Mouse (Mus musculus) ovary, postnatal 36 days (tissue): ENCODE results near the gene Hcn2.

Source experiments
- DNase-seq: peaks from one replicate; pipeline ENCODE4 v3.0.0; 2022; ENCODE audit warnings: low spot score, mixed read lengths

Hcn2 gene

GRCm38 (mm10) chr10:79716254-79716987 is at the start of gene Hcn2:
TSS of gene Hcn2 (plus strand) at chr10:79716634.
- DNase-seq = peak; percentile 37

GRCm38 (mm10) chr10:79668076-79668475 is 48.4 kb upstream of the Hcn2 start:
- no peak for DNase-seq

DNA sequence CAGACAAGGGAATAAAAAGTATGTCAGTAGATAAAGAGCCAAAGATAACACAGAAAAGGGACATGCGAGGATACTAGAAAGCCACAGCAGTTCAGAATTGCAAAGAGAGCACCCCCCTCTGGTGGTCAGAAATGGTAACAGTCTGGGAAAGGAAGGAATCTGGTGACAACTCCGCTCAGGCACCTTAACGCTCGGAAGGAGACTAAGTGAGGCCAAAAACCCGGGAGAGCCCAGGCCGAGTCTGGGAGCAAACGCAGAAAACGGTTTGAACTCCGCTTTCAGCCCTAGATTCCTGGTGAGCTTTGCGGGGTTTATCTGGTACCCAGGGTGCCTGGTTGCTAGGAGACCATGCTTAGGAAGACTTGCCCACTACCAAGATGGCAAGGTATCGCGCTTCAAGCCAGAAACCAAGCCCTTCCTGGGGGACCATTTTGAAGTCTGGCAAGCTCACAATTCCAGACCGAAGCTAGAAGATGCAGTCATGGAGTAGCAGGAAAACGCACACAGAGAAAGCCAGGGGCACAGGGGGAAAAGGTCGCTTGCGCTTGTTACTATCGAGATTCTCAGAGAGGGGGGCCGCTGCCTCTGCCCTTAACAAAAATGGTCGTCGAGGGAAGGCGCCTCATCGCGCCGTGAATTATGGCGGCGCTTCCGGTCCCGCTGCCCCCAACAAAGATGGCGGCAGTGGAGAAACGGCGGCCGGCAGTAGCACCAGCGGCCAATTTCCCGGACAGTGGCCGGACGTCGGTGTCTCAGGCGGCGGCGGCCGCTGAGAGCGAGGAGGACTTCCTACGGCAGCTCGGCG is 47.5 kb upstream of the Hcn2 start, which contains the start of gene Tpgs1:
Gene Tpgs1, plus strand, starts transcription at position 599 of the 805 bp plus-strand sequence.
- peak; percentile 86 for DNase-seq

DNA sequence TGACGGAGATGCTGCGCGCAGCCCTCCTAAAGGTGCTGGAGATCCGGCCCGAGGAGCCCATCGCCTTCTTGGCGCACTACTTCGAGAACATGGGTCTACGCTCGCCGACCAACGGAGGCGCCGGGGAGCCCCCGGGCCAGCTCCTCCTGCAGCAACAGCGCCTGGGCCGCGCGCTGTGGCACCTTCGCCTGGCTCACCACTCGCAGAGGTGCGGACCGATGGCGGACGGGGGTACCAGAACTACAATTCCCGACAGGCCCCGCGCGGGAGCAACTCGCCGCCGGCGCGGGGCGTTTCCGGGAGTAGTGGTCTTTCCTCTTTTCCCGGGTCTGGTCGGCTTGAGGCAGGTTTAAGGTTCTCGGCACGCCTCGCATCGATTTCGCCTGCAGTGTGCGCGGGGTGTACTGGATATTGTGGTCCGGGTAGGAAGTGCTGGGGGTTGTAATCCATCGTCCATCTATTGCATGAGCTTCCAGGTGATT is 46.8 kb upstream of the Hcn2 start:
- DNase-seq = peak; percentile 76

DNA sequence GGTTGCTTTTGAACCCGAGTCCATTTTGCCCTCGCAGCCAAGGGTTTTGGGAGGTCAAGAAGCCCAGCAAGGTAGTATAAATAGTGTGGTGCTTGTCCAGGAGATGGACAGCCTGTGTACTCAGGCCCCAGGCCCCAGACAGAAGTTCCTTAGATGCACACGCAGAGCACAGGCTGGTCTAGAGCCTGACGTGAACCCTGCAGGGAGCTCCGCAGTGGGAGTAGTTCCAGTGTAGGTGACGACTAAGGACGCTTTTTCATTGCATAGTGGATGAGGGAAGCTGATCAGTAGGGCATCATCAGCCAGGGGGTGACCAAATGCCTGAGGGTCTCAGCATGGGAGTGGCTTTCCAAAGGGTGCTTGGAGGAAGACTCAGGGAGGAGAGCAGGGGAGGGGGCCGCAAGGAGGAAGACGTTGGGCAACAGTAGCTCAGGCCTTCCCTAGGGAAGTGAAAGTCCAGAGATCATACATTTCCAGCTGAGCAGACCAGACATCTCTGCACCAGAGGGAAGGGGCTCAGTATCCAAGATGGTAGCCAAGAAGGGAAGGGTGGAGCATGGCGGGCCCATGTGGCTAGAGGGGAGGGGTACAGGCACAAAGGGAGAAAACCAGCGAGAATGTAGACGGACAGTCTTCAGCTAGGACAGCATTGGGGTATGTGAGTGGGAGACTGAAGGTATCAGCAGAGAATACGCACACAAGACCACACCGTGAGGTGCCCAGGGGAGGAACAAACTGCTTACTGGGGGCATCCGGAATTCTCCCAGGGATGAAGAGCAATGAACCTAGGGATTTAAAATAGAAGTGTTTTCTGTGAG is 46.2 kb upstream of the Hcn2 start:
- peak; percentile 3 for DNase-seq

DNA sequence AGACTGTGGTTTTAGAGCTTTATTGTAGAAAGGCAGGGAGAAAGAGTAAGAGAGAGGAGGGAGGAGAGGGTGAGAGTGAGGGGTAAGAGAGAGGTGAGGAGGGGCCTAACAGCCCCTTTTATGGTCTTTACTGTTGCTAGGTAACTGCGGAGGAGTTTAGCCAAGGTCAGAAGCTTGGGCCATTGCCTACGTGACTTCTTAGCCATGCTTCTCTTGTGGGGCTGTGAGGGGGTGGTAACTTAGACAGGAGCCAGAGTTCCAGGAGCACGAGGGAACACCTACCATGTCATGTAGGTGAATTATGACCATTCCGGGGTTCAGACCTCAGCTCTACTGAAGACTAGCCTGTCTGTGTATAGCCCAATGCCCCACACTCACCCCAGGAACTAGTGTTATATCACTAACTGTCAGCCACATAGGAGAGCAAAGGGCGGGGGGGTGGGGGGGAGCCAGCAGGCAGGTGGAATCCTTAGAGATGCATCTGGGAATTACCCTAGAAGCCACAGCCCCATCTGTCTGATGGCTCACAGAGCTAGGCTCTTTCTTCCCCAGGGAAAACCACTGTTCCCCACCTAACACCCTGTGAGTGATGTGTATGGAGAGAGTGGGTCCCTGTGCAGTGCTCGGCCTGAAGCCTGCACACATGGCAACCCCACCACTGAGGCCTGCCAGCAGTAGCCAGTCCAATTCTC is 44.9 kb upstream of the Hcn2 start:
- peak; percentile 4 for DNase-seq

DNA sequence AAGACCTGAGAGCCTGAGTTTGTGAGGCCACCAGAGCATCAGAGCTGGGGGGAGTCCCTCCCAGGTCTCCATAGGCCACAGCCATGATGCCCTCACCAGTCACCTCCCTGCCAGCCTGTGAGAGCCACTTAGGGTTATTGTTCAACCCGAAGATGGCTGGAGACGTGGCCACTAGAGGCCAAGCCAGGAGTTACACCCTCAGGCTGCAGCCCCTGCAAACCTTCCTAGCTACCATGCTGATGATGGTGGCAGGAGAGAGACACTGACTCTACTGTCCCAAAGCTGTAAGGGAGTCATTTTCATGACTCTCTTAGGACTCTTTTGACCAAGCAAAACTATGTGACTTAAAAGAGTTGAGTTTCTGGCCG is 44.4 kb upstream of the Hcn2 start:
- DNase-seq = peak; percentile 3

DNA sequence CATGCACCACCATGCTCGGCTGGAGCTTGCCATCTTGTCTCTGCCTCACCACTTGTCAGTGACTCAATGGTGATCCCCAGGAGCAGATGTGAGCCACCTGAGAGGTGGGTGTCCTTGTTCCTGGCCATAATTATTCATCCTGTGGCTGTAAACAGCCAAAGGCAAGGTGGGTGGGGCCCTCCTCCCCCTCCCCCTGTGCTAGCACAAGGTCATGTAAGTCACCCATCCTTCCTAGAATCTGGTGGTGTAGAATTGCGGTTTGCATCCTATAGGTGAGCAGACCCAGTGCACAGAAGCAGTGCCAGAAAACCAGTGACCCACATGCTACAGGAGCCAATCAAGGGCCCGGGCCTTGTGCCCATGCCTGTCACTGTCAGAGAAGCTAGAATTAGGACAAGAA is 43.4 kb upstream of the Hcn2 start:
- no peak for DNase-seq

GRCm38 (mm10) chr10:79675346-79676035 is 40.9 kb upstream of the Hcn2 start:
- peak; percentile 7 for DNase-seq

DNA sequence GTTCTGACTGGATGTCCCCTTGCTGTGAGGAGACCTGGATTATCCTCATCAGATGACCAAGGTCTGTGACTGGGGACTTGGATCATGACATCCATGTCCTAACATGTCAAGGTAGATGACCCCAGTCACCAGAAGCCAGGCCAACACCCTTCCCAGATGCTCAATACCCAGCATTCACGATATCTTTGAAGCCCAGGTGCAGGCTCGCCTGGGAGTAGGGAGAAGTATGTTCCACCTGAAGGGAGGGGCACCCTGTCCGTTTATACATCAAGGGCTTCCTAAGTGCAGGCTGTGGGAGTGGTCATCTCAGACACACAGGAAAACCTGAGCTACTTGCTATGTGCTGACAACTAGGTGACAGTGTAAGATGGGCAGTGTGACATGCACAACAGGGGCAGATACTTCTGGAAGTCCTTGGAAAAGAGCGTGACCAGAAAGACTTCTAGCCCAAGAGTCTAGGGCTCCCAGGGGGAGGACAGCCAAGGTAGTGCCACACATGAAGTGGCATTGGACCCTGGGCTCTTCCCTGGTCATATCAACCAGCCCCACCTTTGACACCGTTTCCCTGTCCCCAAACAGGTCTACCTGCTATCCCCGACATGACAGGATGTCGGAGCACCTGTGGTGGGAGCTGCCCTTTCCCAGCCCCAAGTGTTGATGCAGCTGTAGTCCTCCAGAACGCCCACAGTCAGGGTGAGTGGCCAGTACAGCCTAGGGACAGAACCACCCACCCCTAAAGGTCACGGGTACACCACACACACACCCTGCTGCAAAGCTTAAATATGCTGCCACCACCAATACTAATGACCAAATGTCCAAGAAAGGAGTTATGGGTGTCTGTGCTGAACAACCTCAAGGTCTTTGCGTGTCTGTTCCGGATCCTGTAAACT is 35.6 kb upstream of the Hcn2 start:
- DNase-seq = peak; percentile 22

- DNase-seq = peak; percentile 100
Measured at GRCm38 (mm10) chr10:79681591-79682245, 34.7 kb upstream of the Hcn2 start, which contains the start of gene Cdc34. TSS of gene Cdc34 (plus strand) at chr10:79682195.

DNA sequence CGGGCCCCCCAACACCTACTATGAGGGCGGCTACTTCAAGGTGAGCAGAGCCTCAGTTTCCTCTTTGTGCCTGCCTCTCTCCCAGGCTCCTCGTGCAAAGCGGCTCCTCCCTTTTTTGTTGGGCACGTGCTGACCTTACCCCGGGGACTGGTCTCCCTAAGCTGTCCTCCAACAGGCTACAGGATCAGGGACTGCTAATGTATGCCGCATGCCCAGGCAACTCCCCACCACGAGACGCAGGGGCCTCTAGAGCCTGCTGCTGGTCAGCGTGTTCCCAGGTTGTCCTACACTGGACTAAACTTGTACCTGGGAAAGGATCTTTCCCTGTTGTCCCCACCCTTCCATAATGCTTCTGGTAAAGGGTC is 33.9 kb upstream of the Hcn2 start:
- peak; percentile 29 for DNase-seq

DNA sequence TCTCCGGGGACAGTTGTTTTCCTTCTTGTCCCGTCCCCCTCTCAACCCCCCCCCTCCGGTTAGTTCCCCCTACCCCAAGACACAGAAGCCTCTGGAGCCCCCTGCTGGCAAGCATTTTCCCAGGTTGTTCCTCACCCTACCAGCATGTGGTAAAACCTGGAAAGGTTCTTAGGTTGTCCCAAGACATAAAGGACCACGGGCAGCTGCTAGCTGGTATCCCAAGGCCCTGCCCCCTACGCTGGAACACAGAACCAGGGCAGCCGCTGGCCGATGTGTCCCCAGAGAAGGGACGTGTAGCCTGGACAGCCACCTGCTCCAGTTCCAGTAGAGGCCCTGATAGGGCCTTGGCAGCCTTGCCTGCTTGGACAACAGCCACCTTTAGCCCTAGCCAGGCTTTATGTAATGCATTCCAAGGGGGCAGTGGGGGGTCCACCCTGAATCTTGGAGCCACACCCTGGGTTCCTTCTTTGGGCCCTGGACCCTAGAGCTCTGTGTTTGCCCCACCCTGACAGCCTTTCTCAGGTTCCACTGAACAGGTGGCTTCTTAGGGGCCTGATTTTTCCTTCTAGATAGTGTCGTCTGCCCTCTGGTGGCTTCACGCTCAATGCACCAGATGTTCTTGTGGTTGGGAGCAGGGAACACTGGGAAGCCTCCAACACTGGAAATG is 33.4 kb upstream of the Hcn2 start:
- peak; percentile 56 for DNase-seq

DNA sequence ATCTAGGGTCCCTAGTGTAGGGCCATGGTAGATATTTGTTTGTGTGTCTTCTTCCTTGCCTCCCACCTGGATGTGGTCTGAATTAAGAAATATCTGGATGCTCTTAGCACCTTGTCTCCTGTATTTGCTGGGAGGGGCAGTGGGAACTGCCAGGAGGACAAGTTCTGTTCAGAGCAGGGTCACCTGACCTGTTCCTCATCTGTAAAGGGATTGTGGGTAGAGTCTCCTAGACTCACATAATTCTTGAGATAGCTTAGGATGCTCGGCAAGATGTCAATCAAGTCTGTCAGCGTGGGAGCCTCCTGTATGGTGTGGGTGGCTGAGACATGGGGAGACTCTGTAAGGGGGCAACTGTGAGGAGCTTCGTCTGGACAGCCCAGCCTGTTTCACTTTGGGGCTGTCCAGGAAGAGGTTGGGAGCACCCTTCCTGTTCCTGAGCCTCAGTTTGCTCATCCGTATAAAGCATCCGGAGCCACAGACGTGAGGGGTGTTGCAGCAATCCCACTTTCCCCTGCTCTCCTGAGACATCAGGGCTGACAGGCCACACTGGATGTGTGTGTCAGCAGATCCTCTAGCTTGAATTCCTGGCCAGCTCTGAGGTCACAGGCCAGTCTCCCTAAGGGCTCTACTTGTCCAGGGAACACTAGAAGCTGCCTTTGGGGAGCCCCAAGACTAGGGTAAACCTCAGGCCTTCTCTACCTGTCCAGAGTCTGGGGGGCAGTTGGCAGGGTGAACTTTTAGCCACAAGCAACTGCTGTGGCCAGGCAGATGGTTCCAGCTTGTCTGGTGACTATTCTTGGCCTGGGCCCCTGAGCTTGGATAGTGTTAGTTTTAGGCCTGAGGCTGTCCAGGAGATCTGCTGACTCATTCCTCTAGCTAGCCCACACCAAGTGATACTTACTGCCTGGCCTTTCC is 32.5 kb upstream of the Hcn2 start:
- peak; percentile 5 for DNase-seq

- peak; percentile 5 for DNase-seq
Measured at GRCm38 (mm10) chr10:79684770-79685600, 31.4 kb upstream of the Hcn2 start.

GRCm38 (mm10) chr10:79686219-79686618 is 30.2 kb upstream of the Hcn2 start:
- peak; percentile 3 for DNase-seq

DNA sequence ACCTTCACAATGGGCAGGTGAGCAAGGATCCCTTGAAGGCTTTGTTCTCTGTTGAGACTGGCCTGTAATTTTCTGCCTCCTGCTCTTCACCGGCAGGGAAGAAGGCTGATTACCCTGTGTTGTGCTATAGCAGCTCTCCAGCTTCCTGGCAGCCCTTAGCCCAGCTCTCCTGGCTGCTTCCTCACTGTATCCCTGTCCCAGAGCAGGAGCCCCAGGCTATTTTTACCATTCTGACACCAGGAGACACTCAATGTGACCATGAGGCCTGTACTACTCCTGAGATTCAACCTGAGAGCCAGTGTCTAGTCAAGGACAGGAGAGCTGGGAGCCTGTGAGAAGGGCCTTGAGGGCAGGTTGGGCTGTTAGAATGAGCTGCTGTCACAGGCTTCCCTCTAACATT is 29.7 kb upstream of the Hcn2 start:
- DNase-seq = no peak
